Mouse (Mus musculus) left cerebral cortex, postnatal 14 days (tissue): Measurements from ENCODE around the gene Hopx. TPM values are rescaled to one million over a fixed set of nuclear protein-coding genes. Genes with fewer than 3 reads are reported as not detected.
"Not testable (repeated sequence)": the region's sequence is repeated elsewhere in the genome, so short reads cannot be mapped to it uniquely, and the experiment has no call there.

ENCODE experiments used
- DNase-seq, 2 experiments: peaks; one replicate each; pipeline ENCODE4 v3.0.0; 2021 to 2022; ENCODE audit warnings: low spot score in 2 of 2, mixed read lengths in 1 of 2
- intact Hi-C: fragments of 180-260 bp; cut with DNase I; formaldehyde crosslinking; loops from one replicate; pipeline ENCODE4 v1.15.1; 2025
- total RNA-seq, 2 experiments: library from RNA; stranded (reverse); gene quantifications; 2 replicates each; pipeline ENCODE4 v1.2.3; 2021

Gene Hopx
- total RNA-seq, 2 experiments from 2014 or later: 21.4 to 26.3 TPM

- DNase-seq: no peak
- intact Hi-C loops: no loop called here
These were observed 6.1 kb downstream of the Hopx start for GRCm38 (mm10) chr5:77108806-77109205.

GRCm38 (mm10) chr5:77107146-77107822, 7.6 kb downstream of the Hopx start:
- intact Hi-C loops: no loop called here
- no peak for DNase-seq

GRCm38 (mm10) chr5:77102522-77103365, 12.2 kb downstream of the Hopx start:
- DNase-seq: no peak
- intact Hi-C loops: no loop called here

- intact Hi-C loops: no loop called here
- DNase-seq: no peak
These were observed 14.2 kb downstream of the Hopx start for GRCm38 (mm10) chr5:77100691-77101090.

GRCm38 (mm10) chr5:77099997-77100380, 14.9 kb downstream of the Hopx start:
- DNase-seq: no peak
- intact Hi-C loops: no loop called here

- no peak for DNase-seq
- intact Hi-C loops: no loop called here
These were observed 15.5 kb downstream of the Hopx start for GRCm38 (mm10) chr5:77099317-77099996.

GRCm38 (mm10) chr5:77098874-77099273, 16.0 kb downstream of the Hopx start:
- DNase-seq: no peak
- intact Hi-C loops: no loop called here

GRCm38 (mm10) chr5:77097686-77098085, 17.2 kb downstream of the Hopx start:
- DNase-seq: no peak
- intact Hi-C loops: no loop called here

- DNase-seq, intact Hi-C loops: not testable (repeated sequence)
These were observed 18.7 kb downstream of the Hopx start for GRCm38 (mm10) chr5:77096194-77096593.

- intact Hi-C loops: loop anchor here (5.0 kb wide), 1 partner anchor 122 kb away; no protein-coding TSS in a partner anchor
- DNase-seq: peak; percentile 32 to 53
These were observed 20.1 kb downstream of the Hopx start for GRCm38 (mm10) chr5:77094510-77095491.

GRCm38 (mm10) chr5:77093961-77094360, 21.0 kb downstream of the Hopx start:
- intact Hi-C loops: loop anchor here (5.0 kb wide), 1 partner anchor 123 kb away; no protein-coding TSS in a partner anchor

GRCm38 (mm10) chr5:77092531-77092930, 22.4 kb downstream of the Hopx start:
- no peak for DNase-seq
- intact Hi-C loops: loop anchor here (5.0 kb wide), 1 partner anchor 125 kb away; no protein-coding TSS in a partner anchor

More at GRCm38 (mm10) chr5:77093961-77094360, 21.0 kb downstream of the Hopx start:
- no peak for DNase-seq

- intact Hi-C loops: loop anchor here (5.0 kb wide), 1 partner anchor 125 kb away; no protein-coding TSS in a partner anchor
- no peak for DNase-seq
These were observed 23.0 kb downstream of the Hopx start for GRCm38 (mm10) chr5:77091923-77092322.

GRCm38 (mm10) chr5:77090521-77091096, 24.3 kb downstream of the Hopx start:
- peak in 1 of 2 experiments; percentile 58 for DNase-seq
- intact Hi-C loops: loop anchor here (5.0 kb wide), 1 partner anchor 127 kb away; no protein-coding TSS in a partner anchor

GRCm38 (mm10) chr5:77089901-77090300, 25.0 kb downstream of the Hopx start:
- DNase-seq: no peak
- intact Hi-C loops: loop anchor here (2.0 to 5.0 kb wide), 2 partner anchors 79 to 127 kb away; no protein-coding TSS in a partner anchor

- intact Hi-C loops: loop anchor here (2.0 kb wide), 1 partner anchor 80 kb away; no protein-coding TSS in a partner anchor
- DNase-seq: peak; percentile 57 to 66
These were observed 25.6 kb downstream of the Hopx start for GRCm38 (mm10) chr5:77089294-77089693.

- intact Hi-C loops: no loop called here
- DNase-seq: no peak
These were observed 27.8 kb downstream of the Hopx start for GRCm38 (mm10) chr5:77087122-77087521.

- no peak for DNase-seq
- intact Hi-C loops: no loop called here
These were observed 28.4 kb downstream of the Hopx start for GRCm38 (mm10) chr5:77086541-77086940.
